8 mouse cellular contexts compared by ENCODE assay signal in genomic region chr9:53609306-53609967, GRCm38 (mm10). TPM values are rescaled to one million over a fixed set of nuclear protein-coding genes. Genes with fewer than 3 reads are reported as not detected.
DNase-seq lines count a peak whose midpoint lies in the region; ATAC-seq and TF ChIP-seq lines count a peak whose summit lies in the region.

No protein-coding gene starts in this region.

- 87% methylated on average over 12 of the region's 12 CpGs for WGBS in forebrain, embryonic 10.5 days
- 13% methylated on average over 12 of the region's 12 CpGs for WGBS in large intestine, adult 2 months
- WGBS in neural tube, embryonic 15.5 days: 73% methylated on average over 12 of the region's 12 CpGs

- peak overlapping the region; percentile 90 for H3K4me3 ChIP-seq in gastrocnemius, adult 2 months
- H3K4me3 ChIP-seq in CH12.LX (replicated peaks in 1 of 3; ENCODE audit: low read depth in 2 of 3, low read length in 2 of 3, poor library complexity in 1 of 3): peak overlapping the region; percentile 67 to 83 (median 73)
- H3K4me3 ChIP-seq in forebrain, embryonic 10.5 days: peak overlapping the region; percentile 68
- H3K4me3 ChIP-seq in neural tube, embryonic 15.5 days (replicated peaks): peak overlapping the region; percentile 82

- TF ChIP-seq CTCF in gastrocnemius, adult 2 months (IDR thresholded peaks at IDR 0.05): no peak
- no peak for TF ChIP-seq CTCF in CH12.LX (conservative IDR thresholded peaks at IDR 0.05 in 1 of 2, IDR thresholded peaks at IDR 0.05 in 1 of 2; ENCODE audit: low read depth in 2 of 2, low read length in 2 of 2)

- in situ Hi-C loops in CH12.LX (cut with MboI; ENCODE audit: low pct_ligation_motif_present, low pct_unique_long_range_greater_than_20kb, low sequenced_read_pairs): no loop called here

- dilution Hi-C loops in CH12.LX (cut with MboI; ENCODE audit: extremely low pct_ligation_motif_present, extremely low pct_unique_long_range_greater_than_20kb, low sequenced_read_pairs): no loop called here

- H3K9ac ChIP-seq in CH12.LX (ENCODE audit: insufficient read depth, low read depth): peak overlapping the region; percentile 85
- H3K9ac ChIP-seq in neural tube, embryonic 15.5 days (replicated peaks): peak overlapping the region; percentile 94

- H3K36me3 ChIP-seq in CH12.LX (replicated peaks in 1 of 2; ENCODE audit: control insufficient read depth in 1 of 2, insufficient read depth in 1 of 2, low read length in 1 of 2): peaks cover 0 to 22% of the 10 kb centered on the region in 2 experiments
- H3K36me3 ChIP-seq in forebrain, embryonic 10.5 days (replicated peaks): peaks cover 5% of the 10 kb centered on the region; the same call in 1 of the 2 replicates
- 0 out of 2 replicates have a peak, but pooled peaks cover 2% of the 10 kb centered on the region for H3K36me3 ChIP-seq in neural tube, embryonic 15.5 days

- intact Hi-C loops in gastrocnemius, adult 2 months (cut with DNase I): loop anchor here (2.0 kb wide), 1 partner anchor 15 kb away; no protein-coding TSS in a partner anchor

- H3K27me3 ChIP-seq in CH12.LX (replicated peaks): no peaks in the 10 kb centered on the region
- H3K27me3 ChIP-seq in forebrain, embryonic 10.5 days (ENCODE audit: poor library complexity, severe bottlenecking): peaks cover 14% of the 10 kb centered on the region
- H3K27me3 ChIP-seq in neural tube, embryonic 15.5 days (replicated peaks): no peaks in the 10 kb centered on the region

- H3K9me3 ChIP-seq in CH12.LX (replicated peaks; ENCODE audit: low read length): no peaks in the 10 kb centered on the region
- no peaks in the 10 kb centered on the region for H3K9me3 ChIP-seq in forebrain, embryonic 10.5 days
- no peaks in the 10 kb centered on the region for H3K9me3 ChIP-seq in neural tube, embryonic 15.5 days (replicated peaks)

- H3K4me2 ChIP-seq in CH12.LX (ENCODE audit: insufficient read depth, low read depth, poor library complexity, severe bottlenecking): peak overlapping the region; percentile 57
- peak overlapping the region; percentile 64 for H3K4me2 ChIP-seq in neural tube, embryonic 15.5 days

- no peak for TF ChIP-seq POLR2A in CH12.LX (IDR thresholded peaks at IDR 0.05; ENCODE audit: low read depth, low read length)

- peaks cover 4% of the 10 kb centered on the region; the same call in 1 of the 2 replicates for H3K79me2 ChIP-seq in CH12.LX (replicated peaks; ENCODE audit: control insufficient read depth, extremely low read depth, insufficient read depth, poor library complexity, severe bottlenecking)

- no peak for TF ChIP-seq EP300 in CH12.LX (IDR thresholded peaks at IDR 0.05; ENCODE audit: low read length)

- H3K4me1 ChIP-seq in CH12.LX (ENCODE audit: control insufficient read depth in 1 of 2, insufficient read depth in 2 of 2): peaks cover 0 to 15% of the 10 kb centered on the region in 2 experiments; a peak in 2 of 4 replicates
- peaks cover 12% of the 10 kb centered on the region for H3K4me1 ChIP-seq in forebrain, embryonic 10.5 days
- peaks cover 19% of the 10 kb centered on the region for H3K4me1 ChIP-seq in neural tube, embryonic 15.5 days

- peak; percentile 23 for DNase-seq in gastrocnemius, adult 2 months
- no peak for DNase-seq in gastrocnemius, postnatal 10 days
- no peak for DNase-seq in CH12.LX (ENCODE audit: extremely low read depth)
- no peak for DNase-seq in forebrain, embryonic 10.5 days (ENCODE audit: extremely low spot score, low spot score)
- DNase-seq in large intestine, adult 2 months (ENCODE audit: low read depth, low spot score): peak; percentile 14
- no peak for DNase-seq in right cerebral cortex, postnatal 36 days (ENCODE audit: low spot score in 2 of 2)
- no peak for DNase-seq in right cerebral cortex, postnatal 25 days

- H3K27ac ChIP-seq in gastrocnemius, adult 2 months: peak overlapping the region; percentile 94
- no peak overlapping the region for H3K27ac ChIP-seq in CH12.LX (ENCODE audit: insufficient read depth, low read depth)
- peak overlapping the region; percentile 79; the same call in 1 of the 2 replicates for H3K27ac ChIP-seq in forebrain, embryonic 10.5 days
- H3K27ac ChIP-seq in neural tube, embryonic 15.5 days (replicated peaks): peak overlapping the region; percentile 86

- peak; percentile 55 for ATAC-seq in neural tube, embryonic 15.5 days (ENCODE audit: low FRiP score)

- no peak for TF ChIP-seq RAD21 in CH12.LX (IDR thresholded peaks at IDR 0.05; ENCODE audit: low read depth, low read length)

TF ChIP-seq in CH12.LX, 34 proteins besides CTCF, POLR2A, EP300 and RAD21:
- no peak for TF ChIP-seq NRF1 (IDR thresholded peaks at IDR 0.05; ENCODE audit: low read depth, low read length)
- TF ChIP-seq TBP (conservative IDR thresholded peaks at IDR 0.05; ENCODE audit: low read depth, low read length): no peak
- TF ChIP-seq ELF1 (IDR thresholded peaks at IDR 0.05; ENCODE audit: low read depth, low read length): no peak
- TF ChIP-seq PAX5 (IDR thresholded peaks at IDR 0.05; ENCODE audit: low read length): no peak
- TF ChIP-seq MAFK (IDR thresholded peaks at IDR 0.05; ENCODE audit: insufficient replicate concordance, low read length): no peak
- TF ChIP-seq KAT2A (IDR thresholded peaks at IDR 0.05; ENCODE audit: insufficient replicate concordance, low read length): no peak
- no peak for TF ChIP-seq MYC (IDR thresholded peaks at IDR 0.05; ENCODE audit: low read depth, low read length)
- no peak for TF ChIP-seq GABPA (IDR thresholded peaks at IDR 0.05; ENCODE audit: insufficient replicate concordance, low read depth, low read length)
- TF ChIP-seq HCFC1 (IDR thresholded peaks at IDR 0.05; ENCODE audit: low read depth, low read length): no peak
- TF ChIP-seq ZMIZ1 (IDR thresholded peaks at IDR 0.05; ENCODE audit: low read depth, low read length): no peak
- no peak for TF ChIP-seq JUN (IDR thresholded peaks at IDR 0.05; ENCODE audit: insufficient read depth, low read depth, low read length)
- no peak for TF ChIP-seq ZNF384 (IDR thresholded peaks at IDR 0.05; ENCODE audit: low read depth, low read length)
- TF ChIP-seq UBTF (IDR thresholded peaks at IDR 0.05; ENCODE audit: low read depth, low read length): no peak
- no peak for TF ChIP-seq POLR2AphosphoS2 (IDR thresholded peaks at IDR 0.05; ENCODE audit: low read depth, low read length)
- no peak for TF ChIP-seq ZC3H11A (IDR thresholded peaks at IDR 0.05; ENCODE audit: low read depth, low read length)
TF ChIP-seq in CH12.LX: peak in this region for 0.

RNA-seq across cellular contexts. Expression of gene Acat1, which starts 0.7 kb away (rescaled TPM):
- total RNA-seq in gastrocnemius, adult 2 months (2021): 100 to 1,000 TPM; 116 to 180 TPM
- 10 to 100 TPM; 96.4 to 98.2 TPM for total RNA-seq in gastrocnemius, postnatal 10 days (2021)
- total RNA-seq in CH12.LX (2012; rRNA removed) (48.0 and 49.2 TPM in 2 replicates), CH12.LX (2014; rRNA removed) (62.7 and 66.9 TPM in 2 replicates)
- 36.5 and 45.4 TPM in 2 replicates for polyA plus RNA-seq in CH12.LX (2012; ENCODE audit: insufficient read length, low read depth)
- polyA plus RNA-seq in forebrain, embryonic 10.5 days (2016; fragmentation: Nextera tagmentation; extraction: Ambion mirVana): 29.0 and 29.9 TPM in 2 replicates
- 27.9 and 32.8 TPM in 2 replicates for polyA plus RNA-seq in large intestine, adult 2 months (2012; rRNA removed)
- polyA plus RNA-seq in neural tube, embryonic 15.5 days (2015; fragmentation: Nextera tagmentation; extraction: Ambion mirVana): 173 and 180 TPM in 2 replicates

Comparison
In these comparisons a context has a peak if more than half of its experiments do, and no peak if none do; other contexts are left out.
1. DNase-seq: peak in gastrocnemius, adult 2 months (single experiment) and large intestine, adult 2 months (single experiment); none in gastrocnemius, postnatal 10 days (single experiment), CH12.LX (single experiment), forebrain, embryonic 10.5 days (single experiment), right cerebral cortex, postnatal 36 days (0 of 2) and right cerebral cortex, postnatal 25 days (single experiment).
2. Peak in every context shown above with its lines, with median percentiles within 50 percentile points of each other: H3K4me3 ChIP-seq.